23 mouse cellular contexts compared by ENCODE assay signal in genomic region chr17:9654155-9654554, GRCm38 (mm10). TPM values are rescaled to one million over a fixed set of nuclear protein-coding genes. Genes with fewer than 3 reads are reported as not detected.
"Had no signal": no experiment of that assay in that cellular context is flagged by ENCODE, and none has a peak within 500 bp of the region (broad histone marks: within the 10 kb centered on the region; RNA-seq: fewer than 3 reads in every experiment).

No protein-coding gene starts in this region.

- H3K4me3 ChIP-seq: limb, embryonic 13.5 days; midbrain, embryonic 12.5 days; myocyte; neural tube, embryonic 12.5 days had no signal

- H3K4me2 ChIP-seq: limb, embryonic 13.5 days; midbrain, embryonic 12.5 days; neural tube, embryonic 12.5 days had no signal

- H3K4me1 ChIP-seq: limb, embryonic 13.5 days; midbrain, embryonic 12.5 days; neural tube, embryonic 12.5 days had no signal

- H3K9ac ChIP-seq: limb, embryonic 13.5 days; liver, embryonic 14.5 days; midbrain, embryonic 12.5 days; neural tube, embryonic 12.5 days had no signal

- H3K27me3 ChIP-seq: limb, embryonic 13.5 days; midbrain, embryonic 12.5 days; neural tube, embryonic 12.5 days had no signal

- H3K9me3 ChIP-seq: limb, embryonic 13.5 days; midbrain, embryonic 12.5 days; neural tube, embryonic 12.5 days had no signal

- DNase-seq: kidney, adult 8-10 months; kidney, postnatal 36 days; layer of hippocampus, adult 9-11 months; layer of hippocampus, postnatal 36 days; left cerebral cortex, postnatal 4 days; lung, adult 18-20 months; right cerebral cortex, postnatal 14 days; thymus, adult 18-20 months; thymus, postnatal 14 days had no signal

- H3K36me3 ChIP-seq: limb, embryonic 13.5 days; midbrain, embryonic 12.5 days; neural tube, embryonic 12.5 days had no signal

- H3K27ac ChIP-seq: kidney, postnatal 0 days; limb, embryonic 13.5 days; liver, embryonic 14.5 days; midbrain, embryonic 12.5 days; neural tube, embryonic 12.5 days had no signal

- ATAC-seq: intestine, postnatal 0 days had no signal

RNA-seq across cellular contexts. Expression of gene Pabpc6, which starts 15.4 kb away (rescaled TPM):
- total RNA-seq: layer of hippocampus, adult 18-20 months; left cerebral cortex, postnatal 4 days; liver, adult 2 months; megakaryocyte-erythroid progenitor cell, adult 5-6 weeks; neutrophil, adult 5-6 weeks had no signal
- polyA plus RNA-seq: intestine, postnatal 0 days; kidney, postnatal 0 days; limb, embryonic 13.5 days; liver, adult 2 months; liver, embryonic 14.5 days; lung, embryonic 16.5 days; midbrain, embryonic 12.5 days; myocyte; neural tube, embryonic 12.5 days; small intestine, adult 2 months; stomach, embryonic 16.5 days had no signal
